Mouse (Mus musculus) c-Kit-negative CD71-positive TER-119-positive erythroid progenitor cells, embryonic 14.5 days (primary cell): ENCODE results near the gene Prkar1b.

ENCODE experiments used
- DNase-seq: peaks from one replicate; pipeline ENCODE4 v3.0.0-alpha.2; 2013; ENCODE audit warnings: low read depth, low spot score

The Prkar1b gene

GRCm38 (mm10) chr5:139146476-139147075 lies 3.2 kb downstream of the Prkar1b start:
- no peak for DNase-seq

DNA sequence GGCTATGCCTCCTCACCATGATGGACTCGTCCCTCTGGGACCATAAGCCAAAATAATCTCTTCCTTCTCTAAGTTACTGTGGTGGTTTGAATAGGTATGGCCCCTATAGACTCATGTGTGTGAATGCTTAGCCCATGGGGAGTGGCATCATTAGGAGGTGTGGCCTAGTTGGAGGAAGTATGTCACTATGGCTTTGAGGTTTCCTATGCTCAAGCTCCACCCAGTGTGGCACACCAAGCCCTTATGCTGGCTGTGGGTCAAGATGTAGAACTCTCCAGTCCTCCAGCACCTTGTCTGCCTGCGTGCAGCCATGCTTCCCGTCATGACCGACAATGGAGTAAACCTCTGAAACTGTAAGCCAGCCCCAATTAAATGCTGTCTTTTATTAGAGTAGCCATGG lies 4.1 kb downstream of the Prkar1b start:
- DNase-seq, result no peak

DNA sequence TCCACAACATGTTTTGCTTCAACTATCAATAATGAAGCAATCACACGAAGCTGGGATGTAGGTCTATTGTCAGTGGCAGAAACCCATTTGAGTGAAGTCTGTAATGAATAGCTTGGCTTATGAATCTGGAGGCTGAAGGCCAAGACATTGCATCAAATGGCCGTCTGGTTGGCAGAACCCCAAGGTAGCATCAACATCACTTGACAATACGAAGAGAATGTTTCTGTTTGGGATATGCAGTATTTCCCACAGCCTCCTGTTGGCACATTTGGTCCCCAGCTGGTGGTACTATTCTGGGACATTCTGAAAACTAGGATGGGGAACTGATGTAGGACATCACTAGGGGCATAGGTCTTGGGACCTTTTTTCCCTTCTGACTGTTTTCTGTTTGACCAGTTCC lies 5.9 kb downstream of the Prkar1b start:
- DNase-seq, result no peak

DNA sequence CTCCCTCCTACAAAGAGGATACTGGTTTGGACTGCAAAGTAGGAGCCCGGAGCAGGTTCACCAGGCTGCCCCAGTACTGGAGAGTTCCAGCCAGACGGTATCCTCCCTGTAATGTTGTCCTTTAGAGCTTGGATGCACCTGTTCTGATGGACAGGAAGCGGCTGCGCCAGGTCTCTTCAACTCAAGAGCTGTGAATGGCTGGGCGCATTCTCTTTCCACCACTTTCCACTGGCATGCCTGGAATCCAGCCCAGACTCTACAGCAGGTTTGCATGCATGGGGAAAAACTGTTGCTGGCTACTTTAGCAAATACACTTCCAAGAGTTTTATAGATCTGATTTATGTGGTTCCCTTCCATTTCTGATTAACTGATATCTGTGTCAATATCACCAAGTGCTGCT lies 8.5 kb downstream of the Prkar1b start:
- no peak for DNase-seq

GRCm38 (mm10) chr5:139140589-139140988 lies 9.2 kb downstream of the Prkar1b start:
- no peak for DNase-seq

DNA sequence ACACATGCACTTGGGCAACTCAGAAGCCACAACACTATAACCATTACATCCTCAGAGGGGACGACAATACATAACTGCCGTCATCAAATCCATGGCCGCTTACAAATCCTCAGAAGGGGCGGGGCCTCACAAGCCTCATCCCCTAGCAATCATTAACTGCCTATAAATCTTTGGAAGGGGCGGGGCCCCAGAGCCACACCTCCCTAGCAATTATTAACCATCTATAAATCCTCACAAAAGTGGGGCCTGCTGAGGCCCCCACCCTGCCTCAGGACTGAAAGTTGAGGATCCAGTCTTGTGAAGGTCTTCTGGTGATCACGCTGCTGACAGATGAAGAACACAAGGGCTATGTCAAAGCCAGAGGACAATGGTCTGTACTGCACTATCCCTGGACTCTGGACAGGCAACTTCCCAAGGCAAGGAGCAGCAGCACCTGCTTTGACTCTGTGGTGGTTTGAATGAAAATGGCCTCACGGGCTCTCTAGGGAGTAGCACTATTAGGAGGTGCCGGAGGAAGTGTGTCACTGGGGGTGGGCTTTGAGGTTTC lies 10.8 kb downstream of the Prkar1b start:
- DNase-seq, result no peak

DNA sequence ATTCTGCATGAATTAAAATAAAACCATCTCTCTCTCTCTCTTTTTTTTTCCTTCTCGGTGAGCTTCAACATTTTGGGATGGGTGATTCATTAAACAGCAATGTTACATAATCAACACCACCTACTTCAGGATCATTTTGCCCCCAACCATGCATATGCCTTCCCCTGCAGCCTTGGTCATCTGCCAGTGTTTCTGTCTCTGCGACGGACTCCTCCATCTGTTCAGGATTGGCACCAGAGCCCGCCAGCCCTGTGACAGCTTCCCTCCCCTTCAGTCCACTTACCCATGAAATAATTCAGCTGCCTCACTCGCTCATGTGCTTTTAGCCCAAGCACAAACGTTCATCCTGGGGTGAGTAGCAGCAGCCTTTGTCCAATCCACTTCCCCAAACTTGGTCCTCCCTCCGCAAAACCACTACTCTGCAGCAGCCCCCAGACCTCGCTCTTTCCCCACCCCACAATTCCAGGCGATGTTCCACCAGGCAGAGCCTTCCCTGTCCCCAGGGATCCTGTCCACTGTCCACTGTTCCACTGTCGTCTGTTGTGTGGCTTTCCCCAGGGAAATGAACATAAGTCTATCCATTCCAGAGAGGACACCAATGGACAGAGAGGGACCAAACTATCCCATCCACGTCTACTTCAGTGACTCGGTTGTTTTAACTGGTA lies 11.4 kb downstream of the Prkar1b start:
- no peak for DNase-seq

DNA sequence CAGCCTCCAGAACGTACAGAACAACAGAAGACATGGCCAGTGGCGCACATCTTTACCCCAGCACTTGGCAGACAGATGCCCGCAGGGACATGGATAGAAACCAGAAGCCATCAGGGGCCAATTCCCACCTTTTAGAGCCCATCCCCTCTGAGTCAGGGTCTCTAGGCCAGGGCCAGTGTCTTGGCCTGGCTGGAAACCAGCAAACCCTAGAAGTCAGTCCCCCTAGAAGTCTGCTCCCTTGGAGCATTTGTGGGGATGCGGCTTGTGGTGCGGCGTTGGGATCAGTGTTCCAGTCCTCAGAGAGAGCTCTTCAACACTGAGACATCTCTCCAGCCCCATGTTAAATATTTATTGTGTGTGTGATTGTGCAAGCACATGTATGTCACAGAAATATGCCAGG lies 12.6 kb downstream of the Prkar1b start:
- DNase-seq, result no peak

DNA sequence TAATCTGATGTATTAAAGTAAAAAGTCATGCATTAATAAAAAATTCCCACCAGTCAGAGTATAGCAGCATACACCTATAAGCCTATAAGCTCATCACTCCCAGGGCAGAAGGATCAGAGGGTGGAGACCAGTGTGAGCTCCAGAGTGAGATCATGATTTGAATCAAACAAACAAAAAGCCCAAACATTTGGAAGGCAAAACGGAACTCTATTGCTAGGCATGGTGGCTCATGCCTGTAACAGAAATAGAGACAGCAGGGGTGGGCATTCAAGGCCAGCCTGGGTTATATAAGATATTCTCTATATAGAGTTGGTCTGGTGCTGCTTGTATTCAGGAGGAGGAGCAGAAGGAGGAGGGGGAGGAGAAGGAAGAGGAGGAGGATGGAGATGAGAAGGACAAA lies 13.5 kb downstream of the Prkar1b start:
- no peak for DNase-seq

DNA sequence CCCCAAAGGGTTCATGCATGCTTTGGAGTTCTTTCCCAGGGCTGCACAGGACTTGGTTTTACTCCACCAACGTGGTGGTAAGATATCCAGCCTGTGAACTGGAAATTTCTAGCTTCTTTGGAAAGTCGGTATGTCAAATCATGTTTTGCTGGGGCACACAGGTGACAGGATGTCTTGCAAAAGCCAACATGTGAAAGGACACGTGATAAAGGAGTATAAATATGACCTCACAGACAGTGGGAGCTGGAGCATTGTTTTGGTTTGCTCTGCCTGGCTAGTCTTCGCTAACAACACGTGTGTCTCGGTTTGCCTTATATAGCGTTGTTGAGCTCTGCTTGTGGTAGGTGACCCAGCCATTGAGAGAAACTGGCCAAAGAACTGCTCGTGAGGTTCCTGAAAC lies 15.3 kb downstream of the Prkar1b start:
- no peak for DNase-seq

GRCm38 (mm10) chr5:139130351-139130750 lies 19.4 kb downstream of the Prkar1b start:
- DNase-seq, result no peak

DNA sequence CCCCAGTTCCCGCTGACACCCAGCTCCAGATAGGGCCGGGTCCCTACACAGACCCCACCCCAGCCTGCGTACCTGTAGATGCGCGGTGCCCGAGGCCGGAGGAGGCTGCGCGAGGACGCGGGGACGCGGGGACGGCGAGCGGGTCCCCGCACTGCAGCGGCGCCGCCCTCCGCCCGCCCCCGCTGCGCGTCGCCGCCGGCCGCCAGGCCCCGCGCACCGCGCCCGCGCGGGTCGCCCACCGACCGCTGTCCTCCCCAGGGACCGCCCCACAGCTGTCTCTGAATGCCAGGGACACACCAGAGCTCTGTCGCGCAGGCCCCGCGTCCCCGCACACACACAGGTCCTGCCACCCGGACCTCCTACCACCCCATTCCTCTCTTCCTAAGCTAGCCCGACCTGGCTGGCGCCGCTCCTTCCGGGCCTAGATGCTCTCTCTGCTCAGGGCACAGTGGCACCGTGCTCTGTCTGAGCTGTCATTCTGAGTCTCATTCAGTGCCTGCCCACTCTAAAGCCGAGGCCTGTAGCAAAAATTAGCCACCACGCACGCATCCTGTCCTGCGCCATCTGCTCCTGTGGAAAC lies 20.1 kb downstream of the Prkar1b start:
- DNase-seq, result no peak

- DNase-seq, result no peak
Observed at GRCm38 (mm10) chr5:139129078-139129477, 20.7 kb downstream of the Prkar1b start.

DNA sequence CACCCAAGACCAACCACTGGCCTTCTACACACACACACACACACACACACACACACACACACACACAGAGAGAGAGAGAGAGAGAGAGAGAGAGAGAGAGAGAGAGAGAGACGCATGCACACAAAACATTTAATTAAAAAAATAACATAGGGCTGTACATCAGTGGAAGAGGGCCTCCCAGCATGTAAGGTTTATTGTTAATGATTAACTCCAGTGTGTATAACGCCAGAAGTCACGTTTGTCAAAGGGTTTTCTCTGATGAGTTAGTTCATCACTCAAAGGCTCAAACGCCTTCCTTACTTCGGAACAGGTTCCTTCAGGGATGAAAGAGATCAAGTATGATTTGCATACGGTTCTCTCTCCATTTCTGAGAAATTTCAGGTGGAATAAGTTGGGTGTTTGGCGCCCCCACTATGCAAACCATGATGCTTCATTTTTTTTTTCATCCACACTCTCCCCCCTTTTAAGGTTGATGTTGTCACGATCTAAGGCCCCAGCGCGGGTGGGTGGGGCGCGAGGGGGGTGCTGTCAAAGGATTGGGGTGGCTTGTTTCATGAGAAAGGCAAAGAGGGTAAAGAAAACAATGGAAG lies 21.2 kb downstream of the Prkar1b start:
- no peak for DNase-seq

DNA sequence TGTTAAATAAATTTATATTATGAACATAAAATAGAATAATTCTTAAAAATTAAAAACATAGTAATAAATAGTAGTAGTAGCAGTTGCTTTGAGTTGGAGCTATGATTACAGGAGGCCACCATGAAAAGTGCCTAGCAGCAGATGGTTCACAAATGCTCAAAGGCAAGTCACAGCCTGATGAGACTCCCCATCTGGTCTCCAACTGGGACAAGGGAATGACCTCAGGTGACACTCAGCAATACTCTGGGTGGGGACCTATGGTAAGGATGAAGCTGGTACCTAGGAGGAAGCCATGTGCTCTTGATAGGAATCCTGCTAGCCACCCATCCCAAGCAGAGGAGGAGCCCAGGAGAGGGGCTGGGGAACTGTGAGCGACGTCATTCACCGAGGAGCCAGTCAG lies 24.1 kb downstream of the Prkar1b start:
- no peak for DNase-seq

DNA sequence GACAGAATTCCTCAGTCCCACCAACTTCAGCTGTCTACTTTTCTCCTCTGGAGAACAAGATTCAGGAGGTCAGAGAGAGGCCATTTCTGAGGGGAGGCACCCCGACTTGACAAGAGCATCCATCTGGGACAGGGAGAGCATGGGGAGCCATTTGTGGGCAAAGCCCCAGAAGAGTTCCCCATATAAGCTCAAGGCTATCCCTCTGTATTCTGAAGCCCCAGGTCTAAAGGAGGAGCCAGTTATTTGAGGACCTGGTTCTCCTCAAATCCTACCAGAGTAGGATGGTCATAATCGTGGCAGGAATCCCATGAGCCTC lies 30.9 kb downstream of the Prkar1b start:
- DNase-seq, result no peak

DNA sequence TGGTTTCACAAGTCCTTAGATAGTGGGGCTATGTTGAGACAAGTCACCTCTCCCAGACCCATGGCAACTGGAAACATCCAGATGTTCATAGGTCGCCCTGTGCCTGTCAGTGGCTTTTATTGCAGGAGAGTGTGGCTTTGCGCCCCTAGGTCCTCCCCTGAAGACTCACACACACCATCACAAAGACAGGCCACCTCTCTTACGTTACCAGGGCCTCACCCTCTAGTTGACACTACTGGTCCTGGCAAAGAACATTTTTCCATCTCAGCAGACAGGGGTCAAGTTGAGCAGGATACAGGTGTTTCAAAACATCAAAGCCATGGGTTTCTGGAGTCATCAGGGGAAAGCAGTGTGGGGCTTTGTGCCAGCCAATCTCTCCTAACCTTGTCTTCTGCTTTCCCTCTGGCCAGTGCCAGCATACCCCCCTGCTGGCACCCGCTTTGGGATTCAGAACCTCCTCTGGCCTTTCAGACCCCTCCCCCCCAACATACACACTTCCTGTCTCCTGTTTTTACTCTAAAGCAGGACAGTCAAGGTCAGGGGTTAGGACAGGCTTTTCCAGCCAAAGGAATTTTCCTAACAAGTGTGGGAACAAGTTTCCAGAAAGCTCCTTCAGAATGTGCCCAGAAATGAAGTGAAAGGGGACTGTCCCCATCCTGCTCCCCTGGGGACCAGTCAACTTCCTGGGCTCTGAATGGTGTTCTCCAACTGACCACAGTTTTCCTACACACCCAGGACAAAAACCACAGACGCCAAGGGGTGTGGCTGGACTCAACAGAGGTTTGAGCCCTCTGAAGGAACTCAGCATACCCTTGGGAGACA lies 31.5 kb downstream of the Prkar1b start:
- DNase-seq, result no peak

DNA sequence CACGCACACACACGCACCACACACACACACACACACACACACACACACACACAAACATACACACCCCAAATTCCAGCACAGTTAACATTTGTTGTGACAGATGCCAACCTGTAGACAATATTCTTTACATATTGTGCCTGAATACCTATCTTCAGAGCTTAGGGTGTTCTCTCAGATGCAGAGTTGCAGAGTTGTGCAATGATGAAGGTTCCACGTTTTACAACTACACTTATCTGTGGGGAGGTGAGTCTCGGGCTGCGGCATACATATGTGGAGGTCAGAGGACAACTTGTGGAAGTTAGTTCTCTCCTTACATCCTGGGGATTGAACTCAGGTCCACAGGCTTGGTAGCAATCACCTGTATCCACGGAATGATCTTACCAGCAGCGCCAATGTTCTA lies 34.3 kb downstream of the Prkar1b start:
- DNase-seq, result no peak

DNA sequence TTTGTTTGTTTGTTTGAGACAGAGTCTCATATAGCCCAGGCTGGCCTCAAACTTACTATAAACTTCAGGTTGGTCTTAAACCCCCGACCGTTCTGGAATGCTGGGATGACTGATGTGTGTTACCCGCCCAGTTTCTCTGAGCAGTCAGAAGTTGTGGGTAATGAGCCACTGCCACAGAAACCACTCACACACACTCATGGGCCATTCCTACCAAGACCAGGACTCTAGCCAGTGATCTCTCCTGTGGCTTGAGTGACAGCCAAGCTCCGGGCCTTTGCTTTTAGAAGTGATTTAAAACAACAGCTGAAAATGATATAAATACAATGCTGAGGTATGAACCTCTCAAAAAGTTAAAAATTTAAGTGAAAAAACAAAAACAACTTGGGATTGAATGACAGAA lies 34.9 kb downstream of the Prkar1b start:
- DNase-seq, result no peak

DNA sequence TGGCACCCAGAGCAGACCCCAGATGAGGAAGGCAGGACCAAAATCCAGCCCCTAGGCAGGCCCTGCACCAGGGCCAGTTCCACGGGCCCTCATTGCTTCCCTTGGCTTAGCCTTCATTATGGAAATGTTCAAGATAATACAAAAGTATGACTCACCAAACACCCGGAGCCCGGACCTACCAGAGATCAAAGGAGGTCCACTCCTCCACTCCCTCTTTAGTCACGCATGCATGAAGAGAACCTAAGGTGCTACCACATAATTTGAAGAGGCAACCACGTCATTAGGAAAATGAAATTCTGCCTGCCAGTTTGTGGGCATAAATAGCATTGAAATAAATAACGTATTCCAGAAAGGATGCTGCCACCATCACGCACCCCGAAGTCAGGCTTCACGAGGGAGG lies 37.4 kb downstream of the Prkar1b start:
- no peak for DNase-seq

DNA sequence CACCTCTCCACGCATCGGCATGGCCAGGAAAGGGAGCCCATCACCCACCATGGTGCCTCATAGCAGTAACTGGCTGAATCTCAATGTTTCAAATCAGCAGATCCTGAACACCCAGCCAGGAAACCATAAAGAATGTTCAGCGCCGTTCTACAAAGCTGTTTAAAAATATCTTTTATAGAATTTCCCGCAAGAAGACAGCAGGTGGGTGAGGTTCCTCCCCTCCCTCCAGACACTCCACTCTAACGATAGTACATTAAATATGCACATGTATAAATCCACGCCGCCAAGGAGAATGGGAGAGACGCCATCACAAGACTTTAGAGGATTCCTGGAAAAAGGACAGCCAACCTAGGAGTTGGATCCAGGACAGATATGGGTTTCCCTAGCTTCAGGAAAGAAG lies 37.8 kb downstream of the Prkar1b start:
- no peak for DNase-seq
